Comparison of ENCODE assay signal across 17 mouse cellular contexts in the genomic region with DNA sequence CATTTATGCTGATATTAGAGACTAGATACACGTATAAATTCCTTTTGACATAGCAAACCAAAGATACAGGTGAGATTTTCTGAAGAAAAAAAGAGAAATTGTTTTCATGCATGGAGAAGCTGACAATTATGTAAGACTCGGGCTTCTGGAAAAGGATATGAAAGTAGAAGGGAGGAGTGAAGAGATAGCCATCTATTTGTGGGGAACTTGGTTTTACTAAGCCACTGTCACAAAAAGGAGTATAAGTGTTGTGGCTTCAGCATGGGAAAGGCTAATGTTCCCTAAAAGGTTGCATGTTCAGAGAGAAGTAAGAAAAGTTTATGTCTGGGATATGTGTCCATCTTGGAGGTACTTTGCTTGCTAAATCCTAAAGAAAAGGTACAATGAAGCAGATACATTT.
"Had no signal": no experiment of that assay in that cellular context is flagged by ENCODE, and none has a peak within 500 bp of the region (broad histone marks: within the 10 kb centered on the region; RNA-seq: fewer than 3 reads in every experiment).

No protein-coding gene starts in this region.

- ATAC-seq: liver, embryonic 12.5 days; liver, postnatal 0 days; lung, postnatal 0 days; midbrain, embryonic 13.5 days; midbrain, embryonic 15.5 days; midbrain, embryonic 16.5 days had no signal

- DNase-seq: left cerebral cortex, postnatal 4 days; liver; liver, embryonic 13.5 days; liver, postnatal 0 days; lung, adult 18-20 months; lung, adult 2 months; lung, embryonic 14.5 days; lung, postnatal 10 days; lung, postnatal 14 days; lung, postnatal 36 days; lung, postnatal 4 days; midbrain, embryonic 14.5 days had no signal
